Mouse (Mus musculus): ENCODE results near the gene Cebpg. TPM values are rescaled to one million over a fixed set of nuclear protein-coding genes. Genes with fewer than 3 reads are reported as not detected.

Cebpg gene
- polyA plus RNA-seq, 1 experiment from 2014 or later: 44.3 TPM

DNA sequence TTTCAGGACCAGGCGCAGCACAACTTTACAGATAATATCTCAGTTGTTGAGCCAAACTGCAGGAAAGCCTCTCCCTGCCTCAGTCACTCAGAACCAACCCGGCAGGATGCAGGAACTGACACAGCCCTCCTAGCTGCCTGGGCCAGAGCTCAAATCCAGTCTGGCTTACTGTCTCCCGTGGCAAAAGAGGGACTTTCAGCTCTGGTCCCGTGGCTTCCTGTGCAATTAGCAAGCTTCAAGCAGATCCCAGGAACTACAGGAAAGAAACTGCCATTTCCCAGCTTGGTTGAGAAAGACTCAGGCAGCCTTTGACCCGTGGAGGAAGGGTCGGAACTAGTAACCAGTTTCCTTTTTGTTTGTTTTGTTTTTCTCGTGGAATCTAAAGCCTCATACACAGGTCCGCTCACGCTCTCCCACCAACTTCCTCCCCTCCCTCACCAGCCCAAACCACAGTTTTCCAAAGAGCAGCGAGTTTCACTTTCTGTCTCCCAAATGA lies 24.5 kb upstream of the Cebpg start:
- Histone ChIP-seq H3K4me1 (ENCODE audit: control insufficient read depth, insufficient read depth, low read length) (peaks cover 21% of the 10 kb centered on the region), H3K27ac (replicated peaks; ENCODE audit: low read depth, low read length) (peak overlapping the region; percentile 72), H3K9ac (ENCODE audit: low read depth, low read length) (peak overlapping the region; percentile 15; the same call in 1 of the 2 replicates), H3K4me2 (ENCODE audit: low read depth, low read length) (peak overlapping the region; percentile 37), H3K9me3 (ENCODE audit: control insufficient read depth, low read length) (no peaks in the 10 kb centered on the region), H3K27me3 (replicated peaks; ENCODE audit: control insufficient read depth, insufficient read depth, low read length) (no peaks in the 10 kb centered on the region), H3K36me3 (ENCODE audit: control insufficient read depth, insufficient read depth, low read length) (no peaks in the 10 kb centered on the region), H3K4me3 (ENCODE audit: low read depth, low read length) (no peak overlapping the region)
- DNase-seq (ENCODE audit: low spot score) (peak; percentile 51), ATAC-seq (ENCODE audit: low read depth) (no peak)
- WGBS: 17% methylated on average over 10 of the region's 10 CpGs

DNA sequence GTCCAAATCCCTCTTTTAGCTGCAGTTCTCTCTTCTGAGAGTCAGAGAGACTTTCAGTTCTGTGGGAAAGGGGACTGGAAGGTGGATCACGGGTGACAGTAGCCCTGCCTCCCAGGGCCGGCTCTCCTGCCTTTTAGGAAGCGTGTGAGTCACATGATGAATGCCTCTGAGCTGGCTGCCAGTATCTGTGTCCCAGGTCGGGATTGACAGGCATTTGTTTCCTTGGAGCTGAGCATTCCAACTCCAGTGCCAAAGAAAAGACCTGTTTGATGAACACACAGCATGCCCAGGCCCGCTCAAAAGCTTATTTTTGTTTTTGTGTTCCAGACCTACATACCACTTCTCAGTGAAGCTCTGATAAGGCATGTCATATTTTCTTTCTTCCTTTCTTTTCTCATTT lies 20.3 kb upstream of the Cebpg start:
- peak overlapping the region; percentile 48; the same call in 1 of the 2 replicates for H3K27ac ChIP-seq (replicated peaks; ENCODE audit: low read depth, low read length)
- H3K4me3 ChIP-seq (ENCODE audit: low read depth, low read length): no peak overlapping the region
- H3K4me2 ChIP-seq (ENCODE audit: low read depth, low read length): no peak overlapping the region
- no peak overlapping the region for H3K9ac ChIP-seq (ENCODE audit: low read depth, low read length)
- 36% methylated on average over 5 of the region's 5 CpGs for WGBS
- ATAC-seq (ENCODE audit: low read depth): peak; percentile 53; the same call in 1 of the 2 replicates
- no peaks in the 10 kb centered on the region for H3K27me3 ChIP-seq (replicated peaks; ENCODE audit: control insufficient read depth, insufficient read depth, low read length)
- no peaks in the 10 kb centered on the region for H3K9me3 ChIP-seq (ENCODE audit: control insufficient read depth, low read length)
- peaks cover 14% of the 10 kb centered on the region for H3K4me1 ChIP-seq (ENCODE audit: control insufficient read depth, insufficient read depth, low read length)
- peak; percentile 81 for DNase-seq (ENCODE audit: low spot score)
- no peaks in the 10 kb centered on the region for H3K36me3 ChIP-seq (ENCODE audit: control insufficient read depth, insufficient read depth, low read length)

DNA sequence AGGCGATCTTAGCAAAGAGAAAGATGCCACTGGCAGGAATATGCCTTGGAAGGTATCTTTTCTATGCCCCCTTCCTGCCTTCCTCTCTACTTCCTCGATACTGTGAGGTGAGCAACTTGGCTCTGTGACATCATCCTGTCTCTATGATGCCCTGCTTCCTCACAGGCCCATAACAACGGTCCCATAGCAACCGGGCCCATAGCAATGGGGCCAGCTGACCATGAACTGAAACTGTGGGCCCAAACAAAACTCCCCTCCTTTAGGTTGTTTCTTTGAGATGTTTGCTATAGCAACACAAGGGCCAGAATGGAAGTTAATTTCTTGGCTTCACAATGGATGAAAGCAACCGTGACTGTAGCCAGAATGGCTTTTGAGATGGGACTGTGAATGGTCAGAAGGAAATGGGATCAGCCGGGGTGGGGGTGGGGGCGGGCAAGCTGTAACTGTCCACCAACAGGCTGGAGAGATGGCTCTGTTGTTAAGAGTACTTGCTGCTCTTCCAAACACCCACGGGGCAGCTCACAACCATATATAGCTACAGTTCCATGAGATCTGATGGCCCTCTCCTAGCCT lies 10.4 kb upstream of the Cebpg start:
- Histone ChIP-seq H3K27me3 (replicated peaks; ENCODE audit: control insufficient read depth, insufficient read depth, low read length) (no peaks in the 10 kb centered on the region), H3K9me3 (ENCODE audit: control insufficient read depth, low read length) (no peaks in the 10 kb centered on the region), H3K4me3 (ENCODE audit: low read depth, low read length) (no peak overlapping the region), H3K9ac (ENCODE audit: low read depth, low read length) (no peak overlapping the region), H3K4me2 (ENCODE audit: low read depth, low read length) (no peak overlapping the region), H3K27ac (replicated peaks; ENCODE audit: low read depth, low read length) (no peak overlapping the region), H3K36me3 (ENCODE audit: control insufficient read depth, insufficient read depth, low read length) (no peaks in the 10 kb centered on the region), H3K4me1 (ENCODE audit: control insufficient read depth, insufficient read depth, low read length) (no peaks in the 10 kb centered on the region)
- 86% methylated on average over 8 of the region's 8 CpGs for WGBS
- ATAC-seq (ENCODE audit: low read depth): no peak
- DNase-seq (ENCODE audit: low spot score): no peak

DNA sequence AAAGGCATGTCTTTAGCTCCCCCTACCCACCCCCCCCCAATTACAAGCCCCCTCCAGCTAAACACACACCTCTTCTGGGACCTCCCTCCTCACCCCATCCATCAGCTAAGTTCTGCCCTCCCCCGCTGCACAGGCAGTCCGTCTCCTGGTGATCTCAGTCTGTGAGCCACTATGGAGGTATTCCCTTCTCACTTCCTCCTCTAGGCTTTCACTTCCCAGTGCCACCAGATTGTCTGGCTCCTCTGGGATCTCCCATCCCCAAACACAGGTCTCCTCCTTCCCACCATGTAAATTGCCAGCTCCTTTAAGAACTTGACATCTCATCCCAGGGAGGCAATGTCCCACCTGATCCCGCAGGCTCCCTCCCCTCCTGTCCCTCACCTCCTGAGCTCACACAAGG lies 9.6 kb upstream of the Cebpg start:
- H3K36me3 ChIP-seq (ENCODE audit: control insufficient read depth, insufficient read depth, low read length): no peaks in the 10 kb centered on the region
- no peaks in the 10 kb centered on the region for H3K4me1 ChIP-seq (ENCODE audit: control insufficient read depth, insufficient read depth, low read length)
- H3K4me3 ChIP-seq (ENCODE audit: low read depth, low read length): no peak overlapping the region
- no peaks in the 10 kb centered on the region for H3K9me3 ChIP-seq (ENCODE audit: control insufficient read depth, low read length)
- H3K27me3 ChIP-seq (replicated peaks; ENCODE audit: control insufficient read depth, insufficient read depth, low read length): no peaks in the 10 kb centered on the region
- no peak overlapping the region for H3K27ac ChIP-seq (replicated peaks; ENCODE audit: low read depth, low read length)
- ATAC-seq (ENCODE audit: low read depth) (no peak), DNase-seq (ENCODE audit: low spot score) (no peak)
- no peak overlapping the region for H3K9ac ChIP-seq (ENCODE audit: low read depth, low read length)
- WGBS: 73% methylated on average over 3 of the region's 3 CpGs
- no peak overlapping the region for H3K4me2 ChIP-seq (ENCODE audit: low read depth, low read length)

DNA sequence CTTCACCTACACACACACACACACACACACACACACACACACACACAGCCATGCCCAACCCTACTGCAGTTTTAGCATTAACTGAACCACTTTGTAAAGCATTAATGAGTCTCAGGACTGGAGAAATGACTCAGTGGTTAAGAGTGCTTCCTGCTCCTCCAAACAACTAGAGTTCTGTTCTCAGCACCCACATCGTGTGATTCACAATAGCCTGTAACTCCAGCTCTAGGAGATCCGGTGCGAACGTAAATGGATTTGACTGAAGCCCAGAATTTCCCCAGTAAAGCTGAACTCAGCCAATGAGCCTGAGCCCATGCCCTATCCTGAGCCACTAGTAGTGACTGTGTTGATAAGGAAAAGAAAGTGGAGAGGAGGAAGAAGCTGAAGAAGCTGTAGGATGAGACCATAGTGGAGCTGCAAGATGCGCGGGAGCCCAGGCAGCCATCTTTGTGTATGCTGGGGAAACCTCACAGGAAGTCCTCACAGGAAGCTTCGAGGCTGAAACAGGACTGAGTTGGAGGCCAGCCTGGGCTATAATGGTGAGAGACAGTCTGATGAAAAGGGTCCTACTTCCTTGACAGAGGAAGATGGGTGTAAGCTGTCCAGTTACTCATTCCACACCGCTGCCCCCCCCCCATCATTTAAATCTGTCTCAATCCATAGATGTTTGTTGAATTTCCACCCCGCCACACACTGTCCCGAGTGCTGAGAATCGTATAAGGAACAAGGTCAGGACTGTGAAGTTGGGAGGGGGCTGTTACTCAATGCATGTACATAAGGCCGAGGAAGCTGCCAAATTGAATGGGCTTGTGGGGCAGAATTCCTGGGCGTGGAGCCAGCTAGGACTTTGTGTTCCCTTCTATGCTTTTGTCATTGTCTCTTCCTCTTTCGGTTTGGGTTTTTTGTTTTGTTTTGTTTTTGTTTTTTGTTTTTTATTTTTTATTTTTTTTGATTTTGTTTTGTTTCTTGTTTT lies 8.2 kb upstream of the Cebpg start:
- Histone ChIP-seq H3K27ac (replicated peaks; ENCODE audit: low read depth, low read length) (no peak overlapping the region), H3K4me1 (ENCODE audit: control insufficient read depth, insufficient read depth, low read length) (no peaks in the 10 kb centered on the region), H3K9me3 (ENCODE audit: control insufficient read depth, low read length) (no peaks in the 10 kb centered on the region), H3K36me3 (ENCODE audit: control insufficient read depth, insufficient read depth, low read length) (no peaks in the 10 kb centered on the region), H3K27me3 (replicated peaks; ENCODE audit: control insufficient read depth, insufficient read depth, low read length) (no peaks in the 10 kb centered on the region), H3K9ac (ENCODE audit: low read depth, low read length) (no peak overlapping the region), H3K4me2 (ENCODE audit: low read depth, low read length) (no peak overlapping the region), H3K4me3 (ENCODE audit: low read depth, low read length) (no peak overlapping the region)
- DNase-seq (ENCODE audit: low spot score) (peak; percentile 84), ATAC-seq (ENCODE audit: low read depth) (no peak)
- 74% methylated on average over 14 of the region's 14 CpGs for WGBS

DNA sequence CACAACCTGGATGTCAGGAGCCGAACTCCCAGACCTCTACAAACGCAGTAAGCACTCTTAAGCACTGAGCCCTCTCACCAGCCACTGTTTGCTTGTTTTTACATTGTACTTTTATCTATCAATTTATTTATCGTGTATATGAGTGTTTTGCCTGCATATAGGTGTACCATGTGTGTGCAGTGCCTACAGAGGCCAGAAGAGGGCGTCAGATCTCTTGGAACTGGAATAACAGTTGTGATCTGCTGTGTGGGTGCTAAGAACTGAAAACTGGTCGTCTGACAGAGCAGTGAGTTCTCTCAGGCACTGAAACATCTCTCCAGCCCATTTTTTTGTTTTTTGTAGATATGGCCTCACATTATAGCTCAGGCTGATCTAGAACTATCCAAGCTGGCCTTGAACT lies 3.1 kb upstream of the Cebpg start:
- DNase-seq (ENCODE audit: low spot score): no peak
- ATAC-seq (ENCODE audit: low read depth): no peak
- no peak overlapping the region for H3K27ac ChIP-seq (replicated peaks; ENCODE audit: low read depth, low read length)
- 71% methylated on average over 5 of the region's 5 CpGs for WGBS
- H3K4me3 ChIP-seq (ENCODE audit: low read depth, low read length): no peak overlapping the region
- no peak overlapping the region for H3K4me2 ChIP-seq (ENCODE audit: low read depth, low read length)
- H3K9me3 ChIP-seq (ENCODE audit: control insufficient read depth, low read length): no peaks in the 10 kb centered on the region
- H3K4me1 ChIP-seq (ENCODE audit: control insufficient read depth, insufficient read depth, low read length): peaks cover 11% of the 10 kb centered on the region
- no peak overlapping the region for H3K9ac ChIP-seq (ENCODE audit: low read depth, low read length)
- no peaks in the 10 kb centered on the region for H3K36me3 ChIP-seq (ENCODE audit: control insufficient read depth, insufficient read depth, low read length)
- no peaks in the 10 kb centered on the region for H3K27me3 ChIP-seq (replicated peaks; ENCODE audit: control insufficient read depth, insufficient read depth, low read length)

DNA sequence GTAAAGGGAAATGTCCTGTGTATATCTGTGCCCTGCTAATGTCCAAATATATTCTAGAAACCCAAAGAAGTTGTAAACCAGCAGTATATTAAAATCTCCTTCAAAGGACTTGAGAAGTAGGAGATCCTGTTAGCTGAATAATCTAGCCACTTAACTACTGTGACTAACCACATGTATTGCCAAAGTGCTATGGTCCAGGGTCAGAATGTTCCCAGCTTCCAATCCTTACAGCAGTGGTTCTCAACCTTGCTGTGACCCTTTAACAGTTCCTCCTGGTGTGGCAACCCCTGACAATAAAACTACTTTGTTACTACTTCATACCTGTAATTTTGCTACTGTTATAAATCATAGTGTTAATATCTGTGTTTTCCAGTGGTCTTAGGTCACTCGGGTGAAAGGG lies 2.0 kb upstream of the Cebpg start:
- no peak overlapping the region for H3K9ac ChIP-seq (ENCODE audit: low read depth, low read length)
- no peaks in the 10 kb centered on the region for H3K27me3 ChIP-seq (replicated peaks; ENCODE audit: control insufficient read depth, insufficient read depth, low read length)
- no peaks in the 10 kb centered on the region for H3K9me3 ChIP-seq (ENCODE audit: control insufficient read depth, low read length)
- no peak for DNase-seq (ENCODE audit: low spot score)
- no peak overlapping the region for H3K27ac ChIP-seq (replicated peaks; ENCODE audit: low read depth, low read length)
- ATAC-seq (ENCODE audit: low read depth): no peak
- H3K4me3 ChIP-seq (ENCODE audit: low read depth, low read length): no peak overlapping the region
- 83% methylated on average over 1 of the region's 1 CpGs for WGBS
- peaks cover 11% of the 10 kb centered on the region for H3K4me1 ChIP-seq (ENCODE audit: control insufficient read depth, insufficient read depth, low read length)
- H3K36me3 ChIP-seq (ENCODE audit: control insufficient read depth, insufficient read depth, low read length): no peaks in the 10 kb centered on the region
- H3K4me2 ChIP-seq (ENCODE audit: low read depth, low read length): no peak overlapping the region

DNA sequence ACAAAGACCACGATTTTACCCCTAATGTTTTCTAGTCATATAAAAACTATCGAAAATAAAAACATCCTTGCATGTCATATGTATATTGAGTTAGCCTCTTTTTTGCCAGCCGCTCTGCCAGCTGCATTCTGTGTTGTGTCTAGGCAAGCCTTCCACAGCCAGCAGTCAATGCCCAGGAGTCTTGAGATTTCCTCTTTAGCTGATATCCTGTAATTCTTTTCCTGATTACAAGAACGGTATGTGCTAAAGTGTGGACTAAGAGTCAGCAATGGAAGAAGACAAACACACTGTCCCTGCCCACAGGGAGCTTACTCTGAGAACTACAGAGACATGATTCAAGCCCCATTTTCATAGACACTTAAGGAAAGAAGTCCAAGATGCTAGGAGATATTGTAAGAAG lies 1.2 kb upstream of the Cebpg start:
- WGBS: 74% methylated on average over 4 of the region's 4 CpGs
- peaks cover 11% of the 10 kb centered on the region for H3K4me1 ChIP-seq (ENCODE audit: control insufficient read depth, insufficient read depth, low read length)
- H3K9ac ChIP-seq (ENCODE audit: low read depth, low read length): no peak overlapping the region
- ATAC-seq (ENCODE audit: low read depth) (no peak), DNase-seq (ENCODE audit: low spot score) (no peak)
- H3K27ac ChIP-seq (replicated peaks; ENCODE audit: low read depth, low read length): no peak overlapping the region
- H3K4me3 ChIP-seq (ENCODE audit: low read depth, low read length): no peak overlapping the region
- H3K4me2 ChIP-seq (ENCODE audit: low read depth, low read length): no peak overlapping the region
- H3K9me3 ChIP-seq (ENCODE audit: control insufficient read depth, low read length): no peaks in the 10 kb centered on the region
- H3K27me3 ChIP-seq (replicated peaks; ENCODE audit: control insufficient read depth, insufficient read depth, low read length): no peaks in the 10 kb centered on the region
- no peaks in the 10 kb centered on the region for H3K36me3 ChIP-seq (ENCODE audit: control insufficient read depth, insufficient read depth, low read length)
